Mouse (Mus musculus): ENCODE measurements at regions not wholly inside any gene's neighbourhood (a gene's known extent, or its start where the extent isn't known, plus 50 kb on each side); places are given as distances from the start of the nearest gene placed in this dataset.
"Not testable (repeated sequence)": the region's sequence is repeated elsewhere in the genome, so short reads cannot be mapped to it uniquely, and the experiment has no call there.

GRCm38 (mm10) chr16:93328680-93329395, 275.0 kb downstream of the Setd4 start:
- Histone ChIP-seq H3K27ac (peak overlapping the region; percentile 39; the same call in 1 of the 2 replicates), H3K9me3 (no peaks in the 10 kb centered on the region), H3K27me3 (peaks cover 10% of the 10 kb centered on the region), H3K4me3 (no peak overlapping the region), H3K36me3 (no peaks in the 10 kb centered on the region), H3K4me1 (peaks cover 29% of the 10 kb centered on the region), H3K4me2 (peak overlapping the region; percentile 36), H3K9ac (no peak overlapping the region)
- 21% methylated on average over 13 of the region's 13 CpGs for WGBS
- ATAC-seq (ENCODE audit: insufficient number of reproducible peaks, insufficient read depth, low FRiP score, low TSS enrichment, low read depth): 0 out of 2 replicates have a peak, but pooled peaks have one; percentile 30

GRCm38 (mm10) chr16:93324911-93325310, 279.0 kb downstream of the Setd4 start:
- no peak for ATAC-seq (ENCODE audit: insufficient number of reproducible peaks, insufficient read depth, low FRiP score, low TSS enrichment, low read depth)
- no peak overlapping the region for H3K4me3 ChIP-seq
- peaks cover 17% of the 10 kb centered on the region for H3K4me1 ChIP-seq
- no peaks in the 10 kb centered on the region for H3K9me3 ChIP-seq
- no peak overlapping the region for H3K9ac ChIP-seq
- 80% methylated on average over 5 of the region's 5 CpGs for WGBS
- H3K27me3 ChIP-seq: 0 out of 2 replicates have a peak, but pooled peaks cover under 1% of the 10 kb centered on the region
- H3K36me3 ChIP-seq: no peaks in the 10 kb centered on the region
- H3K4me2 ChIP-seq: no peak overlapping the region
- H3K27ac ChIP-seq: no peak overlapping the region

GRCm38 (mm10) chr16:93323172-93323571, 280.7 kb downstream of the Setd4 start:
- H3K9ac ChIP-seq: no peak overlapping the region
- WGBS: 80% methylated on average over 5 of the region's 5 CpGs
- peaks cover 6% of the 10 kb centered on the region; the same call in 1 of the 2 replicates for H3K4me1 ChIP-seq
- no peaks in the 10 kb centered on the region for H3K27me3 ChIP-seq
- H3K9me3 ChIP-seq: no peaks in the 10 kb centered on the region
- H3K4me2 ChIP-seq: no peak overlapping the region
- no peak for ATAC-seq (ENCODE audit: insufficient number of reproducible peaks, insufficient read depth, low FRiP score, low TSS enrichment, low read depth)
- H3K36me3 ChIP-seq: no peaks in the 10 kb centered on the region
- no peak overlapping the region for H3K27ac ChIP-seq
- H3K4me3 ChIP-seq: no peak overlapping the region

GRCm38 (mm10) chr16:93319581-93319980, 284.3 kb downstream of the Setd4 start:
- Histone ChIP-seq H3K4me3 (no peak overlapping the region), H3K36me3 (no peaks in the 10 kb centered on the region), H3K4me2 (no peak overlapping the region), H3K9me3 (no peaks in the 10 kb centered on the region), H3K27ac (no peak overlapping the region), H3K9ac (no peak overlapping the region), H3K27me3 (no peaks in the 10 kb centered on the region), H3K4me1 (peaks cover 6% of the 10 kb centered on the region; the same call in 1 of the 2 replicates)
- ATAC-seq (ENCODE audit: insufficient number of reproducible peaks, insufficient read depth, low FRiP score, low TSS enrichment, low read depth): no peak
- WGBS: 34% methylated on average over 5 of the region's 5 CpGs

- H3K27me3 ChIP-seq: no peaks in the 10 kb centered on the region; the same call in 1 of the 2 replicates
- H3K27ac ChIP-seq: no peak overlapping the region
- H3K4me1 ChIP-seq: peaks cover 7% of the 10 kb centered on the region; the same call in 1 of the 2 replicates
- no peaks in the 10 kb centered on the region for H3K36me3 ChIP-seq
- ATAC-seq (ENCODE audit: insufficient number of reproducible peaks, insufficient read depth, low FRiP score, low TSS enrichment, low read depth): no peak
- 91% methylated on average over 12 of the region's 12 CpGs for WGBS
- no peak overlapping the region for H3K4me3 ChIP-seq
- no peak overlapping the region for H3K4me2 ChIP-seq
- H3K9ac ChIP-seq: no peak overlapping the region
- H3K9me3 ChIP-seq: no peaks in the 10 kb centered on the region
These were observed 292.2 kb downstream of the Setd4 start for GRCm38 (mm10) chr16:93311644-93312043.

GRCm38 (mm10) chr16:93308666-93309360, 295.1 kb downstream of the Setd4 start:
- H3K4me2 ChIP-seq: no peak overlapping the region
- no peak overlapping the region for H3K27ac ChIP-seq
- 89% methylated on average over 2 of the region's 2 CpGs for WGBS
- no peaks in the 10 kb centered on the region for H3K36me3 ChIP-seq
- H3K9me3 ChIP-seq: no peaks in the 10 kb centered on the region
- ATAC-seq (ENCODE audit: insufficient number of reproducible peaks, insufficient read depth, low FRiP score, low TSS enrichment, low read depth): no peak
- H3K9ac ChIP-seq: no peak overlapping the region
- H3K27me3 ChIP-seq: no peaks in the 10 kb centered on the region; the same call in 1 of the 2 replicates
- H3K4me3 ChIP-seq: no peak overlapping the region
- peaks cover 7% of the 10 kb centered on the region; the same call in 1 of the 2 replicates for H3K4me1 ChIP-seq

GRCm38 (mm10) chr16:93306951-93307350, 296.9 kb downstream of the Setd4 start:
- Histone ChIP-seq H3K9ac (no peak overlapping the region), H3K4me1 (peaks cover 6% of the 10 kb centered on the region), H3K9me3 (no peaks in the 10 kb centered on the region), H3K36me3 (no peaks in the 10 kb centered on the region), H3K4me2 (no peak overlapping the region), H3K4me3 (no peak overlapping the region), H3K27me3 (no peaks in the 10 kb centered on the region), H3K27ac (no peak overlapping the region)
- WGBS: 93% methylated on average over 18 of the region's 18 CpGs
- no peak for ATAC-seq (ENCODE audit: insufficient number of reproducible peaks, insufficient read depth, low FRiP score, low TSS enrichment, low read depth)

- H3K9ac ChIP-seq; H3K4me2 ChIP-seq; H3K27me3 ChIP-seq; H3K27ac ChIP-seq; H3K4me3 ChIP-seq; H3K36me3 ChIP-seq; ATAC-seq (ENCODE audit: insufficient number of reproducible peaks, insufficient read depth, low FRiP score, low TSS enrichment, low read depth); H3K4me1 ChIP-seq; H3K9me3 ChIP-seq: not testable (repeated sequence)
- 65% methylated on average over 7 of the region's 7 CpGs for WGBS
These were observed 297.7 kb downstream of the Setd4 start for GRCm38 (mm10) chr16:93306140-93306539.

GRCm38 (mm10) chr16:93294430-93294829, 309.4 kb downstream of the Setd4 start:
- no peaks in the 10 kb centered on the region for H3K36me3 ChIP-seq
- H3K9ac ChIP-seq: no peak overlapping the region
- peaks cover 16% of the 10 kb centered on the region for H3K4me1 ChIP-seq
- WGBS: 31% methylated on average over 4 of the region's 5 CpGs
- H3K27me3 ChIP-seq: peaks cover 3% of the 10 kb centered on the region; the same call in 1 of the 2 replicates
- H3K4me3 ChIP-seq: no peak overlapping the region
- H3K4me2 ChIP-seq: no peak overlapping the region
- no peak for ATAC-seq (ENCODE audit: insufficient number of reproducible peaks, insufficient read depth, low FRiP score, low TSS enrichment, low read depth)
- no peaks in the 10 kb centered on the region for H3K9me3 ChIP-seq
- no peak overlapping the region for H3K27ac ChIP-seq

GRCm38 (mm10) chr16:93292965-93293653, 310.8 kb downstream of the Setd4 start:
- no peak overlapping the region for H3K27ac ChIP-seq
- peaks cover 16% of the 10 kb centered on the region for H3K4me1 ChIP-seq
- H3K4me2 ChIP-seq: 0 out of 2 replicates have a peak overlapping the region, but pooled peaks have one; percentile 5

GRCm38 (mm10) chr16:93292181-93292834, 311.6 kb downstream of the Setd4 start:
- ATAC-seq (ENCODE audit: insufficient number of reproducible peaks, insufficient read depth, low FRiP score, low TSS enrichment, low read depth): no peak
- peaks cover 16% of the 10 kb centered on the region for H3K4me1 ChIP-seq
- no peaks in the 10 kb centered on the region for H3K9me3 ChIP-seq
- WGBS: 39% methylated on average over 14 of the region's 14 CpGs
- no peak overlapping the region for H3K4me3 ChIP-seq
- H3K36me3 ChIP-seq: no peaks in the 10 kb centered on the region
- H3K27ac ChIP-seq: 0 out of 2 replicates have a peak overlapping the region, but pooled peaks have one; percentile 1
- no peak overlapping the region for H3K4me2 ChIP-seq
- H3K9ac ChIP-seq: no peak overlapping the region
- H3K27me3 ChIP-seq: peaks cover 3% of the 10 kb centered on the region; the same call in 1 of the 2 replicates

More at GRCm38 (mm10) chr16:93292965-93293653, 310.8 kb downstream of the Setd4 start:
- no peak overlapping the region for H3K9ac ChIP-seq
- WGBS: 22% methylated on average over 13 of the region's 13 CpGs
- peaks cover 3% of the 10 kb centered on the region; the same call in 1 of the 2 replicates for H3K27me3 ChIP-seq
- H3K4me3 ChIP-seq: no peak overlapping the region
- no peaks in the 10 kb centered on the region for H3K9me3 ChIP-seq
- no peaks in the 10 kb centered on the region for H3K36me3 ChIP-seq
- peak; percentile 67; the same call in 1 of the 2 replicates for ATAC-seq (ENCODE audit: insufficient number of reproducible peaks, insufficient read depth, low FRiP score, low TSS enrichment, low read depth)
